Mouse (Mus musculus) kidney, adult 2 months (tissue): ENCODE data around the gene Cers5.

Source experiments
- CTCF ChIP-seq: fragments of 200-500 bp; conservative IDR thresholded peaks from 2 replicates; pipeline ENCODE4 v1.5.1; 2011; ENCODE audit warnings: low read depth, mild to moderate bottlenecking, control low read depth, low read length, moderate library complexity, mixed read lengths; ENCODE audit not compliant: insufficient read depth, insufficient read length
- POLR2A ChIP-seq: fragments of 200-500 bp; IDR thresholded peaks from one replicate; pipeline ENCODE4 v1.6.1; 2011; ENCODE audit warnings: low read depth, low read length, control low read depth

- TF ChIP-seq CTCF = no peak
- no peak for TF ChIP-seq POLR2A
Measured at GRCm38 (mm10) chr15:99697309-99697708, 75.4 kb downstream of the Cers5 start.
